Mouse (Mus musculus): ENCODE data around the gene Hes2.
A peak's percentile ranks its signal among the peaks of the same experiment; 100 is the strongest.

Hes2 gene

DNA sequence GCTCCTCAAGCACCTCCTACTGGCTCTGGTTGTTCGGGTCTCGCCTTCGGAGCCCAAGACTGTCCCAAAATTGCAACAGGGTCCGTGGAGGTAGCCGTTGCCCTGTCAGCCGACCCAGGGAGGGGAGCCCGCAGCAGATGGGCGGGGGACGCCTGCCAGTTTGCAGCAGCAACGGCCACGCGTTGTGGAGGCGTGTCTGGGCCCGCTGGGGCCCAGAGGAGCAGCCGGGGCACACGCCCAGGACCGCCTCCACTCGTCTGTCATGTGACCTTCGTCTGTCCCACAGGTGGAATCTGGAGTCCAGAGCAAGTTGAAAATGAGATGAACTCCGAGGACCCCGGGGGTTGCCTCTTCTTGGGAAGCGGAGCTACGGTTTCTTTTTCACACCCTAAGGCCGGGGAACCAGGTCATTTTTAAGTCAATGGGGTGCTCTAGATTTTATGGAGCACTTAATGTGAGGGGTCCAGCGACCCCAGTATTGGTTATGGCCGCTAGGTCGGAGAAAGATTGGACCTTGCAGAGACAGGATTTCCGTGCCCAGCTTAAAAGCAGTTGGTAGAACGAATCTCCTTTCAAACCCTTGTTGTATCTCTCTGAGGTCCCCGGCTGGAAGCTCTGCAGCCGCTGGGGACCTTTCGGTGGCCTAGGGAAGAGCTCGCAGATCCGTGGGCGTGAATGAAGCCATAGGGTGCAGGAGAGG, at the start of gene Hes2:
TSS of gene Hes2 (plus strand) at position 283 of the 700 bp plus-strand sequence.
- DNase-seq (ENCODE audit: low spot score in 2 of 2) = peak in 1 of 2 experiments; percentile 56

- DNase-seq (ENCODE audit: low spot score in 2 of 2) = no peak
Measured at GRCm38 (mm10) chr4:152109509-152109908, 49.2 kb upstream of the Hes2 start.

DNA sequence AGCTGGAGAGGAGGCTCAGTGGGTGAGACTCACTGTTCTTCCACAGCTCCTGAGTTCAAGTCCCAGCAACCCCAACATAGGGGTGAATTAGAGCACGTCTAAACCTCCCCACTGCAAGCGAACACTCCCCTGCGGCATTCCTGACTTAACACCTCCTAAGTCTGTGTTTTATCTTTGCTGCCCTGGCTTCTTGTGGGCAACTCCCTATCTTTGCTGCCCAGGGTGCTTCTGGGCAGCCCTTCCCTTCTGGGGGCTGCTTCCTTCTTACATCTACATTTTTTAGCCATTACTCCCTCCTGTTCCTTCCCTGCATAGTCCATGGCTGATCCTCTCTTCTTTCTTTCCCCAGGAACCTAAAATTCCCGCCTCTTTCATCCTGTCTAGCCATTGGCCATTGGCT, 48.0 kb upstream of the Hes2 start:
- DNase-seq (ENCODE audit: low spot score in 2 of 2) = no peak

DNA sequence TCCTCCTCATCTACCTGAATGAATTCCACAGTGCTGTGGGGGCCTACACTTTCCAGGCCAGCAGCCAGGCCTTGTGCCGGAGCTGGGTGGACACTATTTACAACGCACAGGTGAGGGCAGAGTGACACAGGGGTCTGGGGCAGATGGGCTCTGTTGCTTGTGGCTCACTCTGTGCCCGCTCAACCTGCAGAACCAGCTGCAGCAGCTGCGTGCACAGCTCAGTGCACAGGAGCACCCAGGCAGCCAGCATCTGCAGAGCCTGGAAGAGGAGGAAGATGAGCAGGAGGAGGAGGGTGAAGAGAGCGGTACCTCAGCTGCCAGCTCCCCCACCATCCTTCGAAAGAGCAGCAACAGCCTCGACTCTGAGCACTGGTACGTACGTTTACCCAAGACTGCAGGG, 46.3 kb upstream of the Hes2 start:
- DNase-seq (ENCODE audit: low spot score in 2 of 2) = no peak

DNA sequence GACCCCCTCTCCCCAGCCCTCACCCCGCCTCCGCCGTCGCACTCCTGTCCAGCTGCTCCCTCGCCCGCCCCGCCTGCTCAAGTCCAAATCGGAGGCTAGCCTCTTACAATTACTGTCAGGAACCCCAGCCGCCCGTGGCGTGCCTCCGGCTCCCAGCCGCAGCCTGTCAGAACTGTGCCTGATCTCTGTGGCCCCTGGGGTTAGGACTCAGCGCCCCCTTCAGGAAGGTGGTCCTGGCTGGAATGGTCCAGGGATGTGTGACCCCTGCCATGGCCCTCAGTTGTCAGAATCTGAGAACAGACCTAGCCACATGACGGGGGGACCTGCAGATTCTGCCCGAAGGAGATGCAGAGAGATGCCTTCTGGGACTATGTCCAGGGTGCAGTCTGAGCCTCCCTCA, 44.6 kb upstream of the Hes2 start:
- no peak for DNase-seq (ENCODE audit: low spot score in 2 of 2)

DNA sequence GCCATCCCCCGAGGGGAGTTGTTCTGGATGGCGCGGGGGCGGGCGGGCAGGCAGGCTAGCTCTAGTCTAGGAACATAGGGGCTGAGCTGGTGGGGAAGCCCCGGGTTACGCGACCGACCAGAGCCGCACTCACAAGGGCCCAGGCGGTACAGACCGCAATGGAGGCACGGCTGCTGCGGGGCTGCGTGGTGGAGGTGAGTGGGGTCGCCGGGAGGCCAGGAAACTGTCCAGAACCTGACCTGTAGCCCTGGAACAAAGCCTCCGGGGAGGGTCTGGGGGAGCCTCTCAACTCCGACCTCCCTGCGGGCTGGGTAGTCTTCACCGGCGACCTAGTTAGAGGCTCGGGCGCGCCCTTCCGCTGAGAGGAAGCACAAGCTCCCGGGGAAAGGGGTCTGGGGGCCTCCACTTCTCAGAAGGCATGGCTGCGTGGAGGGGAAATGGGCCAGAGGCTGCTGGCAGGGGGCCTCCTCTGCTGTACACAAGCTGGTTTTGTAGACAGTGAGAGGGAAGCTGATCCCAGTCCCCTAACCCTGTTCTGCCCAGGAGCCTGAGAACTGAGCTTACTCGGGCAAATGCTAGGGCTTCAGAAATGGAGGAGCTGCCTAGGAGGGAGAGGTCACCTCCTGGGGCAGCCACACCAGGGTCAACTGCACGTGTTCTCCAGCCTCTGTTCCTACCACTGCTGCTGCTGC, 42.6 kb upstream of the Hes2 start, which contains the start of gene Tnfrsf25:
TSS of gene Tnfrsf25 (plus strand) at position 14 of the 692 bp plus-strand sequence.
- DNase-seq (ENCODE audit: low spot score in 2 of 2) = no peak

DNA sequence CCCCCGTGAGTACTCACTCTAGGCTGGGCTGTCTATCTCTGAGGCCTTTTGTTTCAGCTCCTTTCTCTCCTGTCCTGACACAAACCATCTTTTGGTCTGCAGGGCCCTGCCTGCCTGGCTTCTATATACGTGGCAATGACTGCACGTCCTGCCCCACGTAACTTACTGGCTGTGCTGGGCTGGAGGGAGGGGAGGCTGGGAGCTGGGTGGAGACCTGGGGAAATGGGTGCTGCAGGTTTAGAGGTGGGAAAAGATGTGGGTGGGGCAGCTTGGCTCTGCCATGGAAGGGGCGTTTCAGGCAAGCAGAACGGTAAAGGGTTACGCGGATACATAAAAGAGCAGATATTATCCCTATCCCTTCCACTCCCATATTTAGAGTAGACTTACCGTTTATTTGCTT, 41.1 kb upstream of the Hes2 start:
- DNase-seq (ENCODE audit: low spot score in 2 of 2) = no peak

DNA sequence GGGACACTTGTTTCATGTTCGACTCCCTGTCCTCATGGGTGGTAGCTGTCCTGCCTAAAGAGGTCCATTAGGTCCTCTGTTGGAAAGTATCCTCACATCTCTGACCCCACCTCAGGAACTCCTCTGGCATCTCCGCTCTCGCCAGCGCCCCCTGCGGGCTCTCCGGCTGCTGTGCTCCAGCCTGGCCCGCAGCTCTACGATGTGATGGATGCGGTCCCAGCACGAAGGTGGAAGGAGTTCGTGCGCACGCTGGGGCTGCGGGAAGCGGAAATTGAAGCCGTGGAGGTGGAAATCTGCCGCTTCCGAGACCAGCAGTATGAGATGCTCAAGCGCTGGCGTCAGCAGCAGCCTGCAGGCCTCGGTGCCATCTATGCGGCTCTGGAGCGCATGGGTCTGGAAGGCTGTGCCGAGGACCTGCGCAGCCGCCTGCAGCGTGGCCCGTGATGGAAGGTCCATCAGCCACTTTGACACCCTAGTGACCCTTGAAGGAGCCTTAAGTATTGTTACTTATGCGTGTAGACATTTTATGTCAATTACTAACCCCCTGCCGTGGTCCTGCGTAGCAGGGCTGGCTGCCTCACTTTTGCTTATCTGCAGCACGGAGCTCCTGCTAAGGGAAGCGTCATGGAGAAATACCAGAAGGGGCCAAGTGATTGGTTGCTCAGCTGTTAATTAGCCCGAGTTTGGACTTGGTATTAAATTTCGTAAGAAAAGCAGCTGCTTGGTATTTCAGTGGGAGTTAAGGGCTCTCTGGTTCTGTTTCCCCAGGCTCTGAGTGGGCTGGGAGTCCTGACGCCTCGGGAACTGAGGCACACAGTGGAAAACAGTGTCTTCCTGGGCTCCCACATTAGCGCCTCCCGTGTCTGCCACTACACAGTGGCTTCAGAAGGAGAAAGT, 39.0 kb upstream of the Hes2 start:
- no peak for DNase-seq (ENCODE audit: low spot score in 2 of 2)

DNA sequence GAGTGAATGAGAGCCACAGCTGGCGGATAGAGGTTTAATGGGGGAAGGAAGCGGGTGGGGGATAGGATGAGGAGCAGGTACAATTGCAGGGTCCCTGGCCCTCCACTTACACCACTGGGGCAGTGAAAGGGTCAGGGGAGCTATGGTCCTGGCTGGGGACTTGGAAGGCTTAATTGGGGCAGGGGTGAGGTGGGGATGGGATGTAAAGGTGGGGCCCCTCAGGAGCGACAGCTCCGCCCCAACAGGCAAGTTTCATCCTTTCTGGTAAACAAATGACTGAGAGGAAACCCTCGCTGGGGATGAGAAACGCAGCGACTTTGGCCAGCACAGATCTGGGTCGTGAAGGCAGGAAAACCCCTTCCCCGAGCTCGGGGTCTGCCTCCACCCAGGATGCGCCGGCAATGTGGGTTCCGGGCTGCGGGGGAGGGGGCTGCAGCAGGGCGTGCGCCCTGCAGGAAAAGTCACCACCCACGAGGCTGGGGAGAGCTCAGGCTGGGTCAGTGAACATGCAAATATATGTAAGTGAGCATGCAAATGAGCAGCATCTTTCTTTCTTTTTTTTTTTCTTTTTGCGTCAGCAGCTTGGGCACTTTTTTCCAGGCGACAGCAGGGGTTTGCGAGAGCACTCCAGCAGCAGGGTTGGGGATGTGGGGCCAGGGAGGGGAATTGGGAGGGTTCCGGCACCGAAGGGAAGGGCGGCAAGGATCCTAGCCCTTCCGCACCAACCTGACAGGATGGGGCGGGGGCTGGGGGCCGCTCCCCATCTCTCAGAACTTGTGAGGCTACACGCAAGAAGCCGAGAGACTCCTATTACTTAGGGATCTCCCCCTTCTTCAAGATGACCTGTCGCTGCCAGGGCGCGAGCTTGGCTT, 38.1 kb upstream of the Hes2 start:
- no peak for DNase-seq (ENCODE audit: low spot score in 2 of 2)

DNA sequence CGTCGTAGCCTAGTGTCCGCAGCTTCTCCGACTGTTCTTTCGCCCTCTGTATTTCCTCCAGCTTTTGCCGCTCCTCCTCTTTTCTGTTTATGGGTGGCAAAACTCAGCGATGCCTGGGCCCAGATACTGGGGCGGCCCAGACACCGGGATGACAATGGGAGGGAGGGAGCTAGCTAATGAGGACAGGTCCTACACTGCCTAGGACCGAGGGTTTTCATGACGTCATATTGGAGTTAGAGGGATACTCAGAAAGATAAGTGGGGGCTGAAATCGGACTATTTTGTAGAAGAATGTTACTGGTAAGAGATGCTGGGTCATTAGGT, 37.5 kb upstream of the Hes2 start:
- no peak for DNase-seq (ENCODE audit: low spot score in 2 of 2)

DNA sequence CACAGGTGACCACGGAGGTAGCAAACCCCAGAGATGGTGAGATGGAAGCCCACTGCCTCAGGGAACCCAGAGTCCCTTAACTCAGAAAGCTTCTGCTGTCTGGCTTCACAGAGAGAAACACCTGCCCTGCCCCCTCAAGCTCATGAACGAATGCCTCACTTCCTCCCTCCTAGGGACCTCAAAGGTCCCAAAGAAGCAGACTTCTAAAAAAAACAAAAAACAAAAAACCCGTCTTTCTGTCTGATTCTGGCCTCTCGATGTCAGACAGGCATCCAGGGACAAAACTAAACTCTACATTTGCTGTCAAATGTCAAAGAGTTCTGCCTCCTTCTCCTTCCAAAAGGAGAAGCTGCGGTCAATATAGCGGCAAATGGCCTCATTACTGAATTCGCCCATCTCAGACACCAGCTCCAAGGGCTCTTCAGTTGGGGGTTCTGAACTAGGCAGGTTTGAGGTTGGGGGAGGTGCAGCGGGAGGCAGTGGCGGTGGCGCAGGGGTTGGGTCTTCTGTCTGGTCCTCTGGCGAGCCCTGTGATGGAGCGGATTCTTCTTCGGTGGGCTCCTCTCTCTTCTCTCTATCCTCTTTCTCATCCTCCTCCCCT, 34.2 kb upstream of the Hes2 start:
- no peak for DNase-seq (ENCODE audit: low spot score in 2 of 2)

GRCm38 (mm10) chr4:152125161-152126025, 33.3 kb upstream of the Hes2 start:
- no peak for DNase-seq (ENCODE audit: low spot score in 2 of 2)

DNA sequence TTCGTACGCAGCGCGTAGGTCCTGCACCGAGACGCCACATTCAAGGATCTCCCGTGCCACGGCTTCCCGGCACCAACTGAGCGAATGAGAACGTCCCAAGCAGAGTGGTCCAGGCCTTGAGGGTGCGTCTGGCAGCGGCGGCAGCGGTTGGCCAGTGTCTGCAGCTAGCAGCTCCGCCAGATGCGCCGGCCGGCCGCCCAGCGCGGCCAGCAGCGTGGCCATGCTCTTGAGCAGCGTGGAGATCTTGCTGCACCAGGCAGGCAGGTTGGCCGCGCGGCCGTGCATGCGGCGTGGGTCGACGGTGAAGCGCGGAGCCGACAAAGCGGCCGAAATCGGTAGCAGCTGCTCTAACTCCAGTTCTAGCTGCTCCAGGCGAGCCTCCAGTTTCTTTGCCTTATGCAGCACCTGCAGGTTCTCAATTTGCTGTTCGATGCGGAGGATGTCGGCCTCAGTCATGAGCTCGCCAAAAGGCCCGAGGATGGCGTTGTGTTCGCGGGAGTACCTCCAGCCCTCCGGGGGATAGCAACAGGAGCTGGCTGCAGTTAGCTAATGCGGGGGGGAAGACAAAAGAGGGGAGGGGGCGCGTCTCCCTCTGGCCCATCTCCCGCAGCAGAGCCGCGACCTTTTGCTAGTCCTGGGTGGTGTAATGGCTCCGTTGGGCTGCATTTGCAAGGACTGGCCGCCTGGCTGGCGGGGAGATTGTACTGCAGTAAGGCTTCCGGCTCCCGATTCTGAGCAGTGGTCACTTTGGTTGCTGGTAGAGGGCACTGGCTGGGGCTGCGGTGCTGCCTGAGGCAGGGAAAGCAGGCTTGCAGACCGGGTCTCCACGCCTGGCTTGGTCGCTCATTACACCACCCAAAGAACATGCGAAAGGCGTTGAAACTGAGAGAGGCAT, 32.4 kb upstream of the Hes2 start:
- DNase-seq (ENCODE audit: low spot score in 2 of 2) = no peak

DNA sequence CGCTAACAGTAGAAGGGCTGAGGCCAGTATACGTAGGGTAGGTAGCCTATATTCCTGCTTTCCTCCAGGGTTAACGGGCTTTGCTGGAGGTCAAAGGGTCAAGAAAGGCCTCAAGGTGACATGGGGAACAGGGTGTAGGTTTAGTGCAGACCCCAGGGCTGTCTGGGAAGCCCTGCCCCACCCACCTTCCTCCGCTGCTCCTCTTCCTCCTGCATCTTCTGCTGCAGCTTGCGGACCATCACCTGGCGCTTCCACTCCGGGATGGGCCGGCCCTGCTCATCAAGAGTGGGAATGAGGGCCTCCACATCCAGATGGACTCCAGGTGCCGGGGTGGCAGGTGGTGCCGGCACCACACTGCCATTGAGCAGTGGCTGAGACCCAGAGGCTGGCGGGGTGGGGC, 30.8 kb upstream of the Hes2 start:
- no peak for DNase-seq (ENCODE audit: low spot score in 2 of 2)

DNA sequence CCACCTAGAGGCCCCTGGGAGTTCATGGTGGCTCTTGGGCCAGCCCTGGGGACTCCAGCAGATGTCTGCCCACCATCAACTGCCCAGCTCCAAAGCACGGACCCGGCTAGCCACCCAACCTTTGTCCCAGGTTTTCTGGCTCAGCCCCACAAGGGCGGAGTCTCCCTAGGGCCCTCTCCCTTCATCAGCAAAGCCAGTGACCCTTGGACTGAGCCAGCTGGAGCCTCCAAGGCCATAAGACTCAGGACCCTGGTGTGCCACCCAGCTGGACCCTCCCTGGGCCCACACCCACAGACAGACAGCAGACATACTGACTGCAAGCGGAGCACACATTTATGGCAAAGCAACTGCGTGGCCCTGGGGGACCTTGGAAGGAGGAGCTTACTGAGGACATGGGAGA, 29.9 kb upstream of the Hes2 start:
- no peak for DNase-seq (ENCODE audit: low spot score in 2 of 2)

DNA sequence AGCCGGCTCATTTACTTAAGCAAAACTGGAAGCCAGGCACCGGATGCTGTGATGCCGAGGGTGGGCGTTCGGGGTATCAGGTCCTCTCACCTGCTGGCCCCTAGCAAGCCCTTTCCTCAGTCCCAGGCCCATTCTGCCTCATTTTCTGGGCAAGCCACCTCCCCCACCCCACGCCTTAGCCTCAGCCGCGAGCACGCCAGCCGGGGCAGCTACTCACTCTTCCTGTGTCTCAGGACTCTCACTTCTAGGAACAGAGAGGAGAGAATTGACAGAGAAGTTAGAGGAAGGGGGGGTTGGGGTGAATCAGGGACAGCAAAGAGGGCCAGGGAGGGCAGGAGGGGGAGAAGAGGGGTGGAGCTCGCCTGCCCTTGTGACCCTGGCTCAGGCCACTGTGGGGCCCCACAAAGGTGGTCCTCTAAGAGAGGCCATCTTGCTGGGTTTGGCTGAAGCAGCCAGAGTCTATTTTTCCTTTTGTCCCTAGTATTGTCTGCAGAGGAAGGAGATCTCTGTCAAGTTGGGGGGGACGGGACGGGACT, 29.2 kb upstream of the Hes2 start:
- DNase-seq (ENCODE audit: low spot score in 2 of 2) = no peak

DNA sequence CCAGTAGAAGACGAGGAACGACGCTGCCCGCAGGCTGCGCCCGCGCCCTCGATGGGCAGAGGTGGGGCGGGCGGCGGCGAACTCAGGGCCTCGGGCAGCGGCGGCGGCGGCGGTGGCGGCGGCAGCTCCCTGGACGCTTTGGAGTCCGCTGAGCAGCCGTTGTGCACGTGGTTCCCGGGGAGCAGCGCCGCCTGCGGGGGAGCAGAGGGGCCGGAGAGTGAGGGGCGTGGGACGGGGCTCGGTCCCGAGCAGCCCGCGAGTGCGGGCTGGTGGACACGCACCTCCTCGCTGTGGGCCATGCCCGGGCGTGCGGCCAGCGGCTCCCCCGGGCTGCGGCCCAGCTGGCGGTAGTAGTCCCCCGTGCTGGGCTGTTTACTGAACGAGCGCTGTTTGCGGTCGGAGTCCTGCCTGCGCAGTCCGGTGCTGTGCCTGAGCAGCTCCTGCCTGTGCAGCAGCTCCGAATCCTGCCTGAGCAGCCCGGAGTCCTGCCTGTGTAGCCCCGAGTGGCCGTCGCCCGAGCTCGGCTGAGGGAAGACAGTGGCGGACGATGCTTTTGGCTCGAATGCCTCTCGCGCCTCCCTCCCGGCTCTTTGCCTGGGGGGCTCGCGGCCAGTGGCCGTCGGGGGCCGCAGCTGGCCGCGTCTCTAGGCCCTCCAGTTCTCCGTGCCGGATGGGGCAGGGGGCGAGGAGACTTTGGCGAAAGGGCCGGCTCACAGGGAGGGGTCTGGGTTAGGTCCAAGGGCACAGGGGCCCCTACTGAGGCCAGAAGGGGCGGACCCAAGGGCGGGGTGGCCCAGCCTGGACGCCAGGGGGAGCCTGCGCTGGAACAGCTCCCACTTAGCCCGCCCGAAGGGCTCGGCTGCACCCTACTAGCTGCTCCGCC, 27.7 kb upstream of the Hes2 start:
- DNase-seq (ENCODE audit: low spot score in 2 of 2) = peak in 1 of 2 experiments; percentile 64

Measured in urinary bladder, adult 18-20 months (tissue).